Mouse (Mus musculus) heart, adult 2 months (tissue): Measurements from ENCODE around the gene Fan1. TPM values are rescaled to one million over a fixed set of nuclear protein-coding genes. Genes with fewer than 3 reads are reported as not detected.

Experiments
- DNase-seq, 2 experiments: peaks; one replicate each; pipeline ENCODE4 v3.0.0; 2021
- H3K27ac ChIP-seq: fragments of 200-600 bp; 2 replicates; pipeline ENCODE4 v1.8.1; 2022
- H3K27me3 ChIP-seq: fragments of 200-500 bp; 2 replicates; pipeline ENCODE4 v1.6.1; 2012; ENCODE audit warnings: mild to moderate bottlenecking, low read length, inconsistent platforms, mixed read lengths; ENCODE audit not compliant: control insufficient read depth, insufficient read depth
- H3K36me3 ChIP-seq: fragments of 200-500 bp; 2 replicates; pipeline ENCODE4 v1.6.1; 2012; ENCODE audit warnings: low read length, inconsistent platforms; ENCODE audit not compliant: control insufficient read depth, insufficient read depth
- H3K4me1 ChIP-seq: fragments of 200-500 bp; 2 replicates; pipeline ENCODE4 v1.6.1; 2011; ENCODE audit warnings: low read length; ENCODE audit not compliant: control insufficient read depth, insufficient read depth
- H3K4me3 ChIP-seq: fragments of 200-600 bp; 2 replicates; pipeline ENCODE4 v1.8.1; 2022
- H3K79me2 ChIP-seq: fragments of 200-500 bp; replicated peaks from 2 replicates; pipeline ENCODE4 v1.6.1; 2012; ENCODE audit warnings: mild to moderate bottlenecking, inconsistent platforms, low read length, moderate library complexity, mixed read lengths; ENCODE audit not compliant: control insufficient read depth, insufficient read depth
- H3K9ac ChIP-seq: fragments of 200-500 bp; 2 replicates; pipeline ENCODE4 v1.6.1; 2012; ENCODE audit warnings: low read depth, mild to moderate bottlenecking, control low read depth, inconsistent platforms, low read length, mixed read lengths
- CTCF ChIP-seq: fragments of 200-600 bp; IDR thresholded peaks from 2 replicates; pipeline ENCODE4 v1.8.1; 2022; ENCODE audit warnings: antibody characterized with exemption, mild to moderate bottlenecking, moderate library complexity
- EP300 ChIP-seq: fragments of 200-500 bp; IDR thresholded peaks from 2 replicates; pipeline ENCODE4 v1.6.1; 2011; ENCODE audit warnings: low read depth, low read length, control low read depth; ENCODE audit not compliant: insufficient read depth
- POLR2A ChIP-seq: fragments of 200-500 bp; IDR thresholded peaks from 2 replicates; pipeline ENCODE4 v1.6.1; 2011; ENCODE audit warnings: mild to moderate bottlenecking, low read depth, low read length, control low read depth; ENCODE audit not compliant: insufficient read depth
- WGBS: fragments of 180-500 bp; shearing (Covaris S2); methylation state at CpG from one replicate; pipeline ENCODE4 v1.1.7; 2018; 5-methylcytosine and 5-hydroxymethylcytosine counted together
- intact Hi-C: fragments of 180-260 bp; cut with DNase I; formaldehyde crosslinking; loops from one replicate; pipeline ENCODE4 v1.15.1; 2025
- long read RNA-seq: library from polyadenylated mRNA; stranded (forward); transcript quantifications from one replicate; pipeline ENCODE4 v2.0.0, GENCODE M21; 2021
- polyA plus RNA-seq: library from polyadenylated mRNA; depleted of rRNA; stranded (reverse); fragments of >200 nt; gene quantifications from 2 replicates; pipeline ENCODE4 v1.2.3, GENCODE M21; 2012; rRNA removed
- total RNA-seq, 2 experiments: library from RNA; stranded (reverse); gene quantifications; 2 replicates each; pipeline ENCODE4 v1.2.3; 2021

Gene Fan1
- 1 to 10 TPM; 8.2 to 9.6 TPM for total RNA-seq
- 2.1 and 4.3 TPM in 2 replicates for polyA plus RNA-seq
- long read RNA-seq: 0 reads

DNA sequence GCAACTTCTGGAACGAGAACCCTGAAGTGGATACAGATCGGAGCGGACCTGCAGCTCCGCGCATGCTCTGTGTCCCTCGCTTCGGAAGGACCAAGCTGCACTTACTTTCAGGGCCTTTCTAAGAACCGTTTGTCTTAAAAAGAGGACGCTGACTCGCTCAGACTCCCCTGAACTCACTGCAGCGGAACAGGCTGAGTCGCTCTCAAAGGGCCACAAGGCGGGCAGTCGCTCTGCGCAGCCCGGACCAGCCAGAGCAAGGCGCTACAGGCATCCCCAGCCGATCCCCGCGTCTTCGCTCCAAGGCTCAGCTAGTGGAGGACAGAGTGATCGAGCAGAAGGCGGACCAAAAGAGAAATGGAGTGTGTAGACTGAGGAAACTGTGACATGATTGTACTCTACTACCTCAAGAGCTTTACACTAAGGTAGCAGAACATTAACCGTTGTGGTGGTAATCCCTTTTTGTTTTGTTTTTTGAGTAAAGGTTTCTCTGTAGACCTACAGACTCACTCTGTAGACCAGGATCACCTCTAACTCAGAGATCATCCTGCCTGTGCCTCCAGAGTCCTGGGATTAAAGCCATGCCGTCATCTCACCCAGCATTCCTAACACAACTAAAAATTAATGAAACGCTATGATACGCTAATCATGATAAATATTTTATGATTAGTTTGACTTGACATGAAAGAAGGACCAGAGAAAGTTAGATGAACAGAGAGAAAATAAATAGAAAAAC is at the start of gene Fan1:
Gene Fan1 (minus strand): TSS at position 266 of the 733 bp plus-strand sequence.
- DNase-seq: peak; percentile 89 to 97
- peaks cover 3% of the 10 kb centered on the region for H3K4me1 ChIP-seq
- H3K27ac ChIP-seq: peak within 1 kb of the TSS; percentile 79
- TF ChIP-seq EP300 (0 out of 2 replicates have a peak, but pooled peaks have one; percentile 46), POLR2A (peak; percentile 94), CTCF (peak; percentile 63)
- intact Hi-C loops: loop anchor here (1.0 kb wide), 1 partner anchor 18 kb away; the partner anchor contains the start of genes Mcee and Mphosph10
- H3K9ac ChIP-seq: peak within 1 kb of the TSS; percentile 97
- no peaks in the 10 kb centered on the region for H3K79me2 ChIP-seq
- H3K36me3 ChIP-seq: no peaks in the 10 kb centered on the region
- H3K4me3 ChIP-seq: peak within 1 kb of the TSS; percentile 56
- WGBS: 4% methylated on average over 27 of the region's 27 CpGs
- H3K27me3 ChIP-seq: no peaks in the 10 kb centered on the region

DNA sequence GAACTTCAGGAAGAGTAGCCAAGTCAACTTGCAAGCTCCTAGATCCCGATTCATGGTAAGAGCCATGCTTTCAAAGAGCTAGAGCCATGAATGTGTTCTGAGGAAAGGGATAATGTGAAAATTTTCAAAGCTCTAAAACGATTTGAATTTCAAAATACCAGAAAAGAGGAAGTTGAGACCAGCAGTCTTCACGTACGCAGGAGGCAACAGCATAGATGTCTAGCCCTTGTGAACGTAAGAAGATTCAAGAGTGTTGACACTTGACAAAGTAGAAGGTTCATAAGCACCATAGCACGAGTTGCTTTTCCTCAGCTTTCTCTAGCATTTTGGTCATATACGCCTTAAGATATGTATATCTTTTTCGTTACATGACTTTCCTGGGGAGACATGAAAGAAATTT is 30.1 kb upstream of the Fan1 start:
- Histone ChIP-seq H3K4me1 (no peaks in the 10 kb centered on the region), H3K27ac (no peak overlapping the region), H3K36me3 (peaks cover 4% of the 10 kb centered on the region; the same call in 1 of the 2 replicates), H3K79me2 (no peaks in the 10 kb centered on the region), H3K9ac (no peak overlapping the region), H3K27me3 (no peaks in the 10 kb centered on the region), H3K4me3 (no peak overlapping the region)
- WGBS: 88% methylated on average over 8 of the region's 8 CpGs
- intact Hi-C loops: no loop called here
- TF ChIP-seq EP300: no peak
- TF ChIP-seq POLR2A: no peak
- TF ChIP-seq CTCF: no peak
- DNase-seq: no peak

DNA sequence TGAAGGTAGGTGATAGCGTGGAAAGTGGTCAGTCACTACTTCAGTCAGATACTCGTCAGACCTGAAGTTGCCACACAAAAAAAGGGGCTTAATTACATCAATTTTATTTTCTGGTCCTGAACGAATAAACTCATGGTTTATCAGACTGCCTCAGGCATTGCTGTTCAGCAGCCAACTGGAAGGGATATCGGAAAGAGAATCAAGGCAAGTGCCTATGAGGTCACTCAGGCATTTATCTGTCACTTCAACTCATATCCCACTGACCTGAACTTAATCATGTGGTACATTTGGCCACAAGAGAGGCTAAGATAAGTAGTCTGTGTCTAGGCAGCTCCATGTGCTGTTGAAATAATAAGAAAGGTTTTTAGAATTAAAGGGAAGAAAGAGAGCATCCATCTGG is 28.6 kb upstream of the Fan1 start:
- Histone ChIP-seq H3K4me3 (no peak overlapping the region), H3K27me3 (no peaks in the 10 kb centered on the region), H3K79me2 (no peaks in the 10 kb centered on the region), H3K9ac (no peak overlapping the region), H3K27ac (no peak overlapping the region), H3K4me1 (no peaks in the 10 kb centered on the region; the same call in 1 of the 2 replicates), H3K36me3 (peaks cover 4% of the 10 kb centered on the region; the same call in 1 of the 2 replicates)
- WGBS: 67% methylated on average over 4 of the region's 4 CpGs
- intact Hi-C loops: no loop called here
- no peak for DNase-seq
- TF ChIP-seq CTCF (no peak), POLR2A (no peak), EP300 (no peak)

DNA sequence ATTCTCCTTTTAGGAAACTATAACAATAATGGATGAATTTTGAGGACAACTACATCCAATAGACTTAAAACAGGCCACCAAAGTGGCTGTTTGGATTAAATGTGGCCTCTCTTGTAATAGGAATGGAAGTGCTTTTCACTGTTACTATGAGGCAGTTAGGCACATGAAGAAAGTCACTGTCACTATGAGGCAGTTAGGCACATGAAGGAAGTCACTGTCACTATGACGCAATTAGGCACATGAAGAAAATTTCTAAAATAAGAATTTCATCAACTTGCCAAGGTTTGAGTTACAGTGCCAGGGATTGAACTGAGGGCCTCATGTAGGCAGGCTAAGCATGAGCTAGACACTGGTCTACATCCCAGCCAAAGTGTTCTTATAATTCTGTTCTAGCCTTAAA is 26.8 kb upstream of the Fan1 start:
- H3K27me3 ChIP-seq: no peaks in the 10 kb centered on the region
- H3K27ac ChIP-seq: no peak overlapping the region
- intact Hi-C loops: no loop called here
- TF ChIP-seq EP300: no peak
- no peak for TF ChIP-seq CTCF
- TF ChIP-seq POLR2A: no peak
- DNase-seq: no peak
- H3K4me1 ChIP-seq: peaks cover 2% of the 10 kb centered on the region; the same call in 1 of the 2 replicates
- H3K4me3 ChIP-seq: no peak overlapping the region
- 60% methylated on average over 1 of the region's 1 CpGs for WGBS
- no peak overlapping the region for H3K9ac ChIP-seq
- H3K79me2 ChIP-seq: no peaks in the 10 kb centered on the region
- peaks cover 4% of the 10 kb centered on the region; the same call in 1 of the 2 replicates for H3K36me3 ChIP-seq

DNA sequence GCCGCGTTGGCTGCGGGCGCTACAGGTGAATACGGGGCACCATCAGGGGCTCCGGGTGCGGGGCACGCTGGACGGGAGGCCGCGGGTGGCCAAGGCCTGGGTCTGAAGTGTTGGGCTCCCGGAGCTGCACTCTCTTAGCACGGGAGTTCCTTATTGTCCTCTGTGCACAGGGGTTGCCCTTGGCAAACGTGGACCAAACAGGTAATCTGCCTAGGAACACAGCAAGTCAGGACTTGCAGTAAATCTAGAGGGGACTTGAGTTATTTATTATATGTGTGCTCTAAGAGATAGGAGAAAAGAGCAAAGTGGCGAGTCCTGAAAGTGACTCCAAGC is 18.9 kb upstream of the Fan1 start:
- H3K36me3 ChIP-seq: peaks cover 2% of the 10 kb centered on the region; the same call in 1 of the 2 replicates
- WGBS: under 1% methylated on average over 15 of the region's 15 CpGs
- TF ChIP-seq EP300 (no peak), CTCF (no peak), POLR2A (no peak)
- peak overlapping the region; percentile 74 for H3K4me3 ChIP-seq
- H3K9ac ChIP-seq: peak overlapping the region; percentile 85
- intact Hi-C loops: loop anchor here (1.0 to 2.0 kb wide), 2 partner anchors 18 to 106 kb away; partner anchors contain the start of genes Fan1 and Mtmr10
- no peaks in the 10 kb centered on the region for H3K79me2 ChIP-seq
- H3K4me1 ChIP-seq: peaks cover 2% of the 10 kb centered on the region; the same call in 1 of the 2 replicates
- peak overlapping the region; percentile 88 for H3K27ac ChIP-seq
- H3K27me3 ChIP-seq: no peaks in the 10 kb centered on the region
- DNase-seq: no peak

DNA sequence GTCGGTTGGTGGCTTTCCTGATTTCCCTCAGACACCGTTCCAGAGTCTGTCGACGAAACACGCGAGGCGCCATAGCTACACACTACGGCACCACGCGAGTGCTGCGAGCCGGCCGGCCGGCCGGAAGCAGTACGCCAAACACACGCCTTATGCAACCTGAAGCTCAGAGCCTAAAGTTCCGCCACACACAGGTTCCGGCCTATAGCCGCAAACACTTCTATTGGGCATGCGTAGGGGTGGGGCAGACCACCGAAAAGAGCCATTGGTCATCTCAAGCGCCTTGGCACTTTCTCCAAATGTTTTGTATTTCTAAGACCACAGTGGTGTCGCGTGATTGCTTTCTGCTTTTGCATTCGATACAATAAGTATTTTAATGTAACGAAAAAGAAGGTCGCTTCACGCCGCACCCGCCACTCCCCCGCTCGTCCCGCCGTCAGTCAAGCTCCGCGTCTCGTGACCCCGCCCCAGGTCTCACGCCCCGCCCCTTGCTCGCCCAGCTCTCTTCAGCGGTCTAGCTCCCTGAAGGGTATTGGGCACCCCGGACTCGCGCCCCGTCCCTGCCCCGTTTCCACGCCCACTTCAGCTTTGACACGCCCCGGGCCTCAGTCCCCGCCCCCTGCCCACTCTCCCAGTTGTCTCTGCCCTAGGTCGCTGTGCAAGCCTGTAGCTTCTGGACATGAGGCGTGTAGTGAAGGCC is 18.4 kb upstream of the Fan1 start, which contains the start of the genes Mphosph10 and Mcee:
Gene Mphosph10 (minus strand): TSS at position 147 of the 697 bp plus-strand sequence.
Gene Mcee (plus strand): TSS at position 486 of the 697 bp plus-strand sequence.
- H3K9ac ChIP-seq: peak within 1 kb of the TSS; percentile 85
- no peaks in the 10 kb centered on the region for H3K79me2 ChIP-seq
- under 1% methylated on average over 54 of the region's 54 CpGs for WGBS
- peak; percentile 98 to 100 for DNase-seq
- intact Hi-C loops: loop anchor here (1.0 to 2.0 kb wide), 2 partner anchors 18 to 105 kb away; partner anchors contain the start of genes Fan1 and Mtmr10
- TF ChIP-seq EP300: peak; percentile 82; the same call in 1 of the 2 replicates
- peak; percentile 84 for TF ChIP-seq POLR2A
- no peak for TF ChIP-seq CTCF
- H3K4me1 ChIP-seq: peaks cover 2% of the 10 kb centered on the region; the same call in 1 of the 2 replicates
- peak within 1 kb of the TSS; percentile 88 for H3K27ac ChIP-seq
- H3K36me3 ChIP-seq: peaks cover 2% of the 10 kb centered on the region; the same call in 1 of the 2 replicates
- H3K27me3 ChIP-seq: no peaks in the 10 kb centered on the region
- H3K4me3 ChIP-seq: peak within 1 kb of the TSS; percentile 74
